Mouse (Mus musculus) hindbrain, embryonic 11.5 days (tissue): Measurements from ENCODE around the gene Abcb9. TPM values are rescaled to one million over a fixed set of nuclear protein-coding genes. Genes with fewer than 3 reads are reported as not detected.
A peak's percentile ranks its signal among the peaks of the same experiment; 100 is the strongest.

Source experiments
- ATAC-seq: fragments of 200-750 bp; cut with Nextera tagmentation; 2 replicates; pipeline ENCODE4 v1.8.0; 2017; ENCODE audit warnings: mild to moderate bottlenecking, moderate TSS enrichment, moderate library complexity; ENCODE audit not compliant: low FRiP score
- DNase-seq: peaks from one replicate; pipeline ENCODE4 v3.0.0-alpha.2; 2015; ENCODE audit warnings: low spot score
- H3K27ac ChIP-seq: fragments of 300-500 bp; sonication (generic); 2 replicates; pipeline ENCODE4 v1.5.1; 2014; ENCODE audit warnings: mild to moderate bottlenecking, low read depth, low read length
- H3K27me3 ChIP-seq: fragments of 300-500 bp; sonication (generic); 2 replicates; pipeline ENCODE4 v1.6.1; 2014; ENCODE audit warnings: mild to moderate bottlenecking, low read length, moderate library complexity, mixed read lengths; ENCODE audit not compliant: control insufficient read depth, insufficient read depth
- H3K36me3 ChIP-seq: fragments of 300-500 bp; sonication (generic); 2 replicates; pipeline ENCODE4 v1.6.1; 2014; ENCODE audit warnings: mild to moderate bottlenecking, low read length, moderate library complexity, mixed read lengths; ENCODE audit not compliant: control insufficient read depth, insufficient read depth
- H3K4me1 ChIP-seq: fragments of 300-500 bp; sonication (generic); replicated peaks from 2 replicates; pipeline ENCODE4 v1.6.1; 2014; ENCODE audit warnings: low read length, mixed read lengths; ENCODE audit not compliant: control insufficient read depth, insufficient read depth
- H3K4me2 ChIP-seq: fragments of 300-500 bp; sonication (generic); replicated peaks from 2 replicates; pipeline ENCODE4 v1.6.1; 2014; ENCODE audit warnings: mild to moderate bottlenecking, low read depth, low read length
- H3K4me3 ChIP-seq: fragments of 300-500 bp; sonication (generic); 2 replicates; pipeline ENCODE4 v1.5.1; 2014; ENCODE audit warnings: low read depth, low read length
- H3K9ac ChIP-seq: fragments of 300-500 bp; sonication (generic); 2 replicates; pipeline ENCODE4 v1.6.1; 2014; ENCODE audit warnings: low read depth, low read length
- H3K9me3 ChIP-seq: fragments of 300-500 bp; sonication (generic); 2 replicates; pipeline ENCODE4 v1.6.1; 2016; ENCODE audit warnings: low read length; ENCODE audit not compliant: control insufficient read depth
- WGBS: fragments of 180-500 bp; shearing (Covaris S2); extraction: QIAGEN DNeasy Blood & Tissue Kit; methylation state at CpG from one replicate; pipeline ENCODE4 v1.1.7; 2014; 5-methylcytosine and 5-hydroxymethylcytosine counted together
- polyA plus RNA-seq: library from polyadenylated mRNA; unstranded; fragments of >200 nt; fragmentation: Nextera tagmentation; extraction: Ambion mirVana; gene quantifications from 2 replicates; pipeline ENCODE4 v1.2.1, GENCODE M21; 2014

Gene Abcb9
- polyA plus RNA-seq, 1 experiment from 2014 or later: 0.76 TPM

DNA sequence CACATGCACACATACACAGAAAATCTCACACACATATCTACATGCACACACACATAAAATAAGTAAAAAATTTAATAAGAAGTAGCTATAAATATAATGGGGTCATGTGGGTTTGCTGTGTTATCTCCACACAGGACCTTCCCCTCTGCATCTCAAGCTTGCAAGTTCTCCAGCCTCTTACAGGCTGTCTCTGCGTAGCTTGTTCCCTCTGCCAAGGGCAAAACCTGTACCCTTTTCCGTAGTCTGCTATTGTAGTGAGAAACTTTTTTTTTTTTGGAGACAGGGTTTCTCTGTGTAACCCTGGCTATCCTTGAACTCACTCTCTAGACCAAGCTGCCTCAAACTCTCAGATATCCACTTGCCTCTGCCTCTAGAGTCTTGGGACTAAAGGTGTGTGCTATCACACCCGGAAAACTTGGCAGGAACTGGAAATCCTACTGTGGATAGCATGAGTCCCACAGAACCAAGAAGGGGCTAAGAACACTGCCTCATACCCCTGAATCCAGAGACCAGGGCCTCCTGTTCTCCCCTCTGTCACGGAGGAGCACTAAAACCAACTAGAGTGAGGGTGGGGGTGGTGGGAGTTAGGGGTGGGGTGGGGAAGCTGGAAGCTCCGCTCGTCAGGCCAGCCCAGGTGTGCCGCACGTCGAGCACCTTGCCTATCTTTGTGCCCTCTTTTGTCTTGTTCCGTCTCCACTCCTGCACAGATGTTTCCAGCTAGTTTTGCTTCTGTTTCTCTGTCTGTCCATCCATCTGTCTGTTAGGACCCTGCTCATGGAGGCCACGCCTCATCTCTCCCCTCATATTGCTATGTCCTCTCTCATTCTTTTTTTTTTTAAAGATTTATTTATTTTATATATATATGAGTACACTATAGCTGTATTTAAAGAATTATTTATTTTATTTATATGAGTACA, 4.8 kb upstream of the Abcb9 start:
- ATAC-seq (no peak), DNase-seq (no peak)
- Histone ChIP-seq H3K4me2 (no peak overlapping the region), H3K4me3 (no peak overlapping the region), H3K9ac (no peak overlapping the region), H3K27me3 (0 out of 2 replicates have a peak, but pooled peaks cover 1% of the 10 kb centered on the region), H3K36me3 (no peaks in the 10 kb centered on the region), H3K4me1 (peaks cover 4% of the 10 kb centered on the region), H3K9me3 (no peaks in the 10 kb centered on the region), H3K27ac (no peak overlapping the region)
- WGBS: 92% methylated on average over 11 of the region's 11 CpGs

DNA sequence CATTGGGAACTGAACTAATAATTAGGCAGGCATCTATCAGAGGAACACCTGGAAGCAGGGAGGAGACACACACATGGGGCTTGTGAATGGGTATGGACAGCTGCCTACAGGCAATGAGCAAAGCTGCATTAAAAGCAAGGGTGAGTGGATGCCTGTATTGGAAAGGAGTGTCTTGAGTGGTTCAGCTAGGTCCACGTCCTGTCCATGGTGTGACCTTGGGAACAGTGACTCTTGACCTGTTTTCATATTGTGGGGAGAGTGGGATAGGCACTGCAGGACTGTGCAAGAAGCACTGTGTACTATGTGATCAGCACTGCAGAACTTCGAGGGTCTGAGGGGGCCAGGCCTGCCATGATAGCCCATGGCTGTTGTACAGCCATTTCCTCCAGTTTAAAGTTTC, 3.3 kb upstream of the Abcb9 start:
- Histone ChIP-seq H3K4me3 (no peak overlapping the region), H3K4me1 (peaks cover 5% of the 10 kb centered on the region), H3K9me3 (no peaks in the 10 kb centered on the region), H3K9ac (no peak overlapping the region), H3K36me3 (no peaks in the 10 kb centered on the region), H3K27ac (no peak overlapping the region), H3K4me2 (no peak overlapping the region), H3K27me3 (peaks cover 7% of the 10 kb centered on the region; the same call in 1 of the 2 replicates)
- DNase-seq (no peak), ATAC-seq (no peak)
- WGBS: 89% methylated on average over 2 of the region's 2 CpGs

DNA sequence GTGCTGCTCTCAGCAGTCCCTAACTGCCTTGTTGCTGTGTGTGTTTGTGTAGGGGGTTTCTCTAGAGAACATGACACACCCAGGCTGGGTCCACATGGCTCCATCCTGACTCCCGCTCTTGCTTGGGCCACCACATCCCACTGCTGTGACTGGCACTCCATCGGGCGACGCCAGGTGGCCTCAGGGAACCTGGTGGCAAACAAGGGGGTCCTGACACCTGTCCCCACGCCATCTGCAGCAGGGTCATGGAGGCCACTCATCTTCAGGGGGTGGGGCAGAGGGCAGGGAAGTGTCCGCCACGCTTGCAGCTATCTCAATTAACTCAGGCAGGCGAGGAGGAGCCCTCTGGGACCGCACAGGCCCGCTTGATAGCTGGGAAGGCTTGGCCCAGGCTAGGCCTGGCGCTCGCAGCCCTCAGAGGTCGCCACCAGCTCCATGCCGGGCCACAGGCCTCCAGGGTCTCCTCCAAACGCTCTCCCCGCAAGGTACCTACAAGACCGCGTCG, 469 bp downstream of the Abcb9 start:
- Histone ChIP-seq H3K27me3 (peaks cover 7% of the 10 kb centered on the region; the same call in 1 of the 2 replicates), H3K9ac (peak overlapping the region; percentile 54; the same call in 1 of the 2 replicates), H3K4me1 (peaks cover 5% of the 10 kb centered on the region), H3K27ac (no peak overlapping the region), H3K4me2 (peak overlapping the region; percentile 65), H3K36me3 (no peaks in the 10 kb centered on the region), H3K4me3 (peak overlapping the region; percentile 39), H3K9me3 (no peaks in the 10 kb centered on the region)
- 10% methylated on average over 19 of the region's 19 CpGs for WGBS
- DNase-seq: no peak
- peak; percentile 49; the same call in 1 of the 2 replicates for ATAC-seq

DNA sequence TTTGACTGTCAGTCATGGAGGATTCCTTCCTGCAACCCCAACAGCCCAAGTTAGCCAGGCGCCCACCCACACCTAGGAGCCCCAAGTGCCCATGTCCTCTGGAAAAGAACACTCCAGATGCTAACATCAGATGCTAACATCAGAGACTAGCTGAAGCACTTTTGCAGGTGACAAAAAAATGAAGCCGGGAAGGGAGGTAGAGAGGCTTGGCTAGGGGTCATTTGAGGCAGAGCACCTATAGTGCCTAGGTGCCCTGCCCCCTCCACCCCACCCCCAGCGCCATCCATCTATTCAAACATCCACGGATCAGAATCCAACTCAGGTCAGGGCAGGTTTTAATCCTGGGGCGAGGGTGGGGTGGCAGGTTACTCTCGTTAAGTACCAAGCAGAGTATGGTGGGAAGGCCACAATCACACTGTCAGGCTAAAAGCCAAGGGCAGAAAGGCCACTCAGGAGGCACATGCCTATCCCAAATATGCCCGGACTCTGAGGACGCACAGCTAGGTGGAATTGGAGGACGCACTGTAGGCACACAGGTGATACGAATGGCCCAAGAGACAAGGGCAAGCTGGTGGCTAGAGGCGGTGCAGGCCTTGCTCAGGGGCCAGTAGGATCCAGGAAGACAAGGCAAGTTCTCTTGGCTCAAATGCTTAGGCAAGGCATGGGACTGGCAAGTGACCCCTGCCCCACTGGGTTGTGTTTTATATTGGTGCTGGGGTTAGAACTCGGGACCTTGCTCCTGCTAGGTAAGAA, 1.6 kb downstream of the Abcb9 start:
- Histone ChIP-seq H3K36me3 (no peaks in the 10 kb centered on the region), H3K27me3 (peaks cover 7% of the 10 kb centered on the region; the same call in 1 of the 2 replicates), H3K4me1 (peaks cover 5% of the 10 kb centered on the region), H3K9me3 (no peaks in the 10 kb centered on the region), H3K9ac (no peak overlapping the region), H3K4me3 (no peak overlapping the region), H3K4me2 (no peak overlapping the region), H3K27ac (no peak overlapping the region)
- 87% methylated on average over 12 of the region's 12 CpGs for WGBS
- ATAC-seq (no peak), DNase-seq (no peak)

DNA sequence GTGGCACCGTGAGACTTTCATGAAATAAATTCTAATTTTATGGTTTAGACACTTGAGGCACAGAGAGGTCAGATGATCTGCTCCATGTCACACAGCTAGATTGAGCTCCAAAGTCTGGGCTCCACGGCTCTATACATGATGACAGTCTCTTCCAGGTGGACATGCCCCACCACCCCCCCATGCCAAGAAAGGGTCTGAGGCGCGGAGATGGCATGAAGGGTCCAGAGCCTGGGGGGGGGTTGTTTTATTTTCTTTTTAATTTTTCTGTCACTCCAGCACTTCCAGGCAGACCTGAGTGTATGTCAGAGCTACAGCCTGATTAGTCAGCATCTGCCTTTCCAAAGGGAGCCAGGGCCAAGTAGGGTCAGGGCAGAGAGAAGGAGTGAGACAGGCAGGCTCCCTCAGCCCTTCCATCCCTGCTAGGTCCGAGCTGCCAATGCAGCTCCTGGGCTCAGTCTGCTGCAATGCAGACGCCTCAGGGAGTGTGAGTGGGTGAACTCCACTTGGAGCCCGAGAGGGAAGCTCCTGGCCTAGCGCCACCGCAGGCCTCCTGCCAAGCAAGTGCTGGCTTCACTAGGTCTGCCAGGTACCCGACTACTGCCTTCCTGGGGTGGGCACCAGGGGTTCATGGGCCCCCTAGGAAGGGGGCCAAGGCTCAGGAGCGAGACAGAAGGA, 2.3 kb downstream of the Abcb9 start:
- peaks cover 5% of the 10 kb centered on the region for H3K4me1 ChIP-seq
- no peak overlapping the region for H3K4me2 ChIP-seq
- DNase-seq (no peak), ATAC-seq (no peak)
- H3K27ac ChIP-seq: no peak overlapping the region
- H3K36me3 ChIP-seq: no peaks in the 10 kb centered on the region
- WGBS: 76% methylated on average over 11 of the region's 11 CpGs
- no peak overlapping the region for H3K9ac ChIP-seq
- H3K4me3 ChIP-seq: no peak overlapping the region
- no peaks in the 10 kb centered on the region for H3K9me3 ChIP-seq
- peaks cover 7% of the 10 kb centered on the region; the same call in 1 of the 2 replicates for H3K27me3 ChIP-seq

DNA sequence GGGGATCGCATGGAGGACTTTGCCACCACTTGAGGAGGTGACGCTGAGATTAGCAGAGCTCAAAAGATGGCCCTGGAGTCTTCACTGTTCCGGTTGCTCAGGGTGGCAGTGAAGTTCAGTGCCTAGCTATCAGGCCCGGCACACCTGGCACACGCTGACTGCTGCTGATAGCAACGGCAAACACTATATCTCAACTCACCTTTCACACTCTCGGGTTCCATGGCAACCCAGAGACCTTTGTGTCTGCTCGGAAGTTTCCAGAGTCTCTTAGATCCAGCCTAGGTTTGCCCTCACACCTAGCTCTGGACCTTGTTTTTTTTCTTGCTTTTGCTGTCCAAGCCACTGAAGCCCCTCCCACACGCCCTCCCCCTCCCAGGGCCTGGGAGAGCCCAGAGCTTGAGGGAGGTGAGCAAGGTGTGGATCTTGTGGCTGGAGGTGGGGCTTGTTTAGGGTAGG, 3.6 kb downstream of the Abcb9 start:
- Histone ChIP-seq H3K9me3 (no peaks in the 10 kb centered on the region), H3K4me2 (no peak overlapping the region), H3K36me3 (no peaks in the 10 kb centered on the region), H3K4me1 (peaks cover 5% of the 10 kb centered on the region), H3K27me3 (peaks cover 7% of the 10 kb centered on the region; the same call in 1 of the 2 replicates), H3K27ac (no peak overlapping the region), H3K9ac (no peak overlapping the region), H3K4me3 (no peak overlapping the region)
- no peak for ATAC-seq
- 74% methylated on average over 9 of the region's 9 CpGs for WGBS
- no peak for DNase-seq

DNA sequence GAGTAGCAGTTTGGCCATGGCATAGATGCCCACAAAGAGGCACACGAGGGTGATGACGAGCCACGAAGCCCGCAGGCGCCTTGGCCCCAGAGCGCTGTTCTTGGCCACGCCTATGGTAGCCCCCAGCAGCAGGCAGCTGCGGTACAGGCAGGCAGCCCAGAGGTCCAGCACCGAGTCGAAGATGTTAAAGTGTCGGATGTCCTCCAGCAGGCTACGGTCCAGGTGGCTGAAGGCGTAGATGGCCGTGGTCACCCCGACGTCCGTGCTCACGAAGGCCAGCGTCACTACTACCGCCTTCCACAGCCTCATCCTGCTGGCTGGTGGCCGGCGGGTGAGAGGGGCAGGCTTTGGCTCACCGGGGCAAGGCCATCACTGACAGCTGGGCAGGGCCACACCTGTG, 5.7 kb downstream of the Abcb9 start:
- H3K27me3 ChIP-seq: peaks cover 2% of the 10 kb centered on the region; the same call in 1 of the 2 replicates
- WGBS: 87% methylated on average over 23 of the region's 23 CpGs
- no peak overlapping the region for H3K9ac ChIP-seq
- no peak overlapping the region for H3K4me3 ChIP-seq
- H3K4me2 ChIP-seq: no peak overlapping the region
- ATAC-seq: no peak
- DNase-seq: no peak
- H3K9me3 ChIP-seq: no peaks in the 10 kb centered on the region
- no peak overlapping the region for H3K27ac ChIP-seq
- H3K36me3 ChIP-seq: no peaks in the 10 kb centered on the region
- no peaks in the 10 kb centered on the region for H3K4me1 ChIP-seq

DNA sequence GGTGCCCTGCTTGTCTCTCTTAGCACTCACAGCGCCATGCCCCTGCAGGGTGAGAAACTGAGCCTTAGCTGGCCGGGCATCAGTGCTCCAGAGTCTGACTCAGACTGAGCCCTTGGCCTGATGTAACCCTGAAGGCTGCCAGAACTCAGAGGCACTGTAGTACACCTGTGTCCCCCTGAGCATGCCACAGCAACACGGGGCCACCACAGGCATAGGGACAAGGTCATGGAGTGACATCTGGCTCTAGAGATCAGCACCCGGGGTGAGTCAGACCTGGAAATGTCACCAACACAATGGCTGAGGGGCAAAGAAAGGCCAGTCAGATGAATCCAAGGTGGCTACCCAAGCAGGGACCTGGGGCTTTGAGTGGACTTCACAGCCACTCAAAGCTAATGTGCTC, 8.7 kb downstream of the Abcb9 start:
- DNase-seq: no peak
- H3K27ac ChIP-seq: no peak overlapping the region
- ATAC-seq: no peak
- H3K4me1 ChIP-seq: no peaks in the 10 kb centered on the region
- H3K27me3 ChIP-seq: no peaks in the 10 kb centered on the region
- WGBS: 88% methylated on average over 4 of the region's 4 CpGs
- no peak overlapping the region for H3K4me2 ChIP-seq
- H3K36me3 ChIP-seq: no peaks in the 10 kb centered on the region
- H3K9me3 ChIP-seq: no peaks in the 10 kb centered on the region
- no peak overlapping the region for H3K4me3 ChIP-seq
- H3K9ac ChIP-seq: no peak overlapping the region
